Mouse (Mus musculus): Measurements from ENCODE around the gene Gba2.
"Not testable (repeated sequence)": the region's sequence is repeated elsewhere in the genome, so short reads cannot be mapped to it uniquely, and the experiment has no call there.

Gba2 gene

GRCm38 (mm10) chr4:43553891-43554290 lies 24.8 kb downstream of the Gba2 start:
- no peak for DNase-seq (ENCODE audit: low spot score in 2 of 2)

GRCm38 (mm10) chr4:43552437-43552836 lies 26.2 kb downstream of the Gba2 start:
- no peak for DNase-seq (ENCODE audit: low spot score in 2 of 2)

- DNase-seq (ENCODE audit: low spot score in 2 of 2): not testable (repeated sequence)
Measured at GRCm38 (mm10) chr4:43551854-43552253, 26.8 kb downstream of the Gba2 start.

DNA sequence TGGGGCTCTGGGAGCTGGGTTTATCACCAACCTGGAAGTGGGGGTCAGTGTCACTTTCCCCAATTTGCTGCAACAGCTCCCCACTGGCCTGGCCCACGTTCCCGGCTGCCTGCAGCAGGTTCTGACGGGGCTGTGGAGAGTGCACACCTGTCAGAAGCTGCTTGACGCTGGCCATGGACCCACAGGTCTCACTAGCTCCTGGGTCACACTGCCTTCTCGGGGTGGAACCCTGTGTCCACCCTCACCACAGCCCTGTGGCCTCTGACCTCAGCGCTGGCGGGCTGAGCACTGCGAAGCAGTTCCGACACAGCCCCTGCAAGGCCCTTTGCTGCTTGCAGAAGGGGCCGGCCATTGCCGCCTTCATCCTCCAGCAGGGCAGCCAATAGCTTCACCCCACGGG lies 29.6 kb downstream of the Gba2 start:
- DNase-seq (ENCODE audit: low spot score in 2 of 2): no peak

DNA sequence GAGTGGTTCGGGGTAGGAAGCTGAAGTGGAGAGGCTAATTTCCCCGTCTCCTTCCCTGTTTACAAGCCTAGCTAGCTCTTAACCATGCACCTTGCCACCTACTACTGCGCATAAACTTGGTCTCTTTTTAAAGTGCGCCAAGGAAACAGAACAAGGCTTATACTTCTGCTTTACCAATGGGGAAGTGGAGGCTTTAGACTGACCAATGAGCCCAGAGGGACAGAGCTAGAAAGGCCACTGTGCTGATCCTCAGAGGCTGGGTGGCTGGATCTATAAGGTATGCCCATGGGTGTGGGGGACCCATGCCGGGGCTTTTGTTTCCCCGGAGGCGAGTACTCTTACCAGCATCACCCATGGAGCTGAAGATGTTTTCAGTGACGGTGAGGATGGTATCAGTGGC lies 31.5 kb downstream of the Gba2 start:
- no peak for DNase-seq (ENCODE audit: low spot score in 2 of 2)

GRCm38 (mm10) chr4:43546375-43547047 lies 32.2 kb downstream of the Gba2 start:
- no peak for DNase-seq (ENCODE audit: low spot score in 2 of 2)

- DNase-seq (ENCODE audit: low spot score in 2 of 2): no peak
Measured at GRCm38 (mm10) chr4:43542044-43542443, 36.6 kb downstream of the Gba2 start.

DNA sequence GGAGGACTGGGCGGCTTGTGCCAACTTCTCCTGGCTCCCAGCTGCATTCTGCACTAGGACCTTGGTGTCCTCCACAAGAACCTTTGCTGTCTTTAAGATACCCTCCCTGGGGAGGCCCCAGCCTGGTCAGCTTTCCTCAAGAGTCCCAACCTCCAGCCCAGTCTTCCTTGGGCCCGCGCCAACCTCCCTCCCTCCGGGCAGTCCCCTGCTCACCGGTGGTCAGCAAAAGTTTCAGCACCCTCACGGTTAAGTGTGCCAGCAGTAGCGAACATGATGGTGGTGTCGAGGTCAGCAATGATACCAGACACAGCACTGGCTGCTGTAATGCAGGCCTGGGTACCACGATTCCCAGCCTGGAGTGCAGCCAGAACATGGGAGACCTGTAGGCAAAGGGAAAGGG lies 42.6 kb downstream of the Gba2 start:
- DNase-seq (ENCODE audit: low spot score in 2 of 2): no peak

GRCm38 (mm10) chr4:43535628-43536027 lies 43.0 kb downstream of the Gba2 start:
- DNase-seq (ENCODE audit: low spot score in 2 of 2): no peak

DNA sequence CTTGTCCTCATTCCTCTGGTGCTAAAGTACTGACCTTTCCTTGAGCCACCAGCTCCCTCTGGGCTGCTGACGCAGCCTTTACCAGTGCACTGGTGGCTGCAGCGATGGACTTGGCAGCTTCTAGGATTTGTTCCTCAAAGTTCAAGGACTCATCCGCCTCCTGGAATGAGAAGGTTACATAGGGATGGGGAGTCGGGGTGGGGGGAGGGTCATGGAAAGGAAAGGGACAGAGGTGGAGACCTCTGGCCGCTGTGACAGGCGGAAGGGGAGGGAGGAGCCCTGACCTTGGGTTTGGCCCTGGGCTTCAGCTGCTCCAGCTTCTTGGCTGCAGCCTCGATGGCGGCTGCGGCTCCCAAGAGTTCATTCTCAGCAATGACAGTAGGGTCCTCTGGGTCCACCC lies 45.4 kb downstream of the Gba2 start:
- no peak for DNase-seq (ENCODE audit: low spot score in 2 of 2)

GRCm38 (mm10) chr4:43530581-43530980 lies 48.1 kb downstream of the Gba2 start:
- DNase-seq (ENCODE audit: low spot score in 2 of 2): peak in 1 of 2 experiments; percentile 52

GRCm38 (mm10) chr4:43530081-43530501 lies 48.6 kb downstream of the Gba2 start:
- DNase-seq (ENCODE audit: low spot score in 2 of 2): no peak

- DNase-seq (ENCODE audit: low spot score in 2 of 2): no peak
Measured at GRCm38 (mm10) chr4:43528487-43528886, 50.2 kb downstream of the Gba2 start.

- DNase-seq (ENCODE audit: low spot score in 2 of 2): no peak
Measured at GRCm38 (mm10) chr4:43527880-43528279, 50.8 kb downstream of the Gba2 start.

DNA sequence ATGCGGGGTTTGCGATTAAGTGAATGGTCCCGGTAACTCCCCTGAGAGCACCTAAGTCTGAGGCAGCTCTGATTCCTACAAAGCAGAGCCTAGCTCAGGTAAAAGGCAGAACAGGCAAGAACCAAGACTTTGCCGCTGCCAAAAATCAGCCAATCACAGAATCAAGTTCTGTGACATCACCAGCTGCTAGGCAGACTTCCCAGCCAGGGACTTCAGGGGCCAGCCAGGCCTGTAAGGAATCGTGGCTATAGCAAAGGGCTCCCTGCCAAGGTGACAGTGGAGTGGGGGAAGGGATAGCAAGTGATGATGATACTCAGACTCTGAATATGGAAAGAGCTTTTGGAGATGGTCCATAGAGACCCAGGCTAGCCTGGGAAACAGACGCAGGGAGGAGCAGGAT lies 58.7 kb downstream of the Gba2 start:
- DNase-seq (ENCODE audit: low spot score in 2 of 2): peak; percentile 78 to 80

- no peak for DNase-seq (ENCODE audit: low spot score in 2 of 2)
Measured at GRCm38 (mm10) chr4:43519551-43519950, 59.1 kb downstream of the Gba2 start.

Data from urinary bladder, adult 18-20 months (tissue).